Mouse (Mus musculus) hindbrain, embryonic 13.5 days (tissue): Measurements from ENCODE around the gene Rasl12. TPM values are rescaled to one million over a fixed set of nuclear protein-coding genes. Genes with fewer than 3 reads are reported as not detected.

ENCODE experiments used
- ATAC-seq: fragments of 200-750 bp; cut with Nextera tagmentation; 2 replicates; pipeline ENCODE4 v1.8.0; 2017; ENCODE audit warnings: moderate TSS enrichment; ENCODE audit not compliant: low FRiP score
- H3K27ac ChIP-seq: fragments of 300-500 bp; sonication (generic); 2 replicates; pipeline ENCODE4 v1.5.1; 2015; ENCODE audit warnings: inconsistent platforms, mild to moderate bottlenecking, moderate library complexity
- H3K27me3 ChIP-seq: fragments of 300-500 bp; sonication (generic); 2 replicates; pipeline ENCODE4 v1.6.1; 2015; ENCODE audit warnings: mild to moderate bottlenecking, inconsistent platforms
- H3K36me3 ChIP-seq: fragments of 300-500 bp; sonication (generic); 2 replicates; pipeline ENCODE4 v1.6.1; 2015; ENCODE audit warnings: mild to moderate bottlenecking, inconsistent platforms
- H3K4me1 ChIP-seq: fragments of 300-500 bp; sonication (generic); replicated peaks from 2 replicates; pipeline ENCODE4 v1.6.1; 2015; ENCODE audit warnings: inconsistent platforms
- H3K4me2 ChIP-seq: fragments of 300-500 bp; sonication (generic); 2 replicates; pipeline ENCODE4 v1.6.1; 2015; ENCODE audit warnings: inconsistent platforms, mild to moderate bottlenecking, moderate library complexity
- H3K4me3 ChIP-seq: fragments of 300-500 bp; sonication (generic); 2 replicates; pipeline ENCODE4 v1.5.1; 2015; ENCODE audit warnings: mild to moderate bottlenecking, inconsistent platforms
- H3K9ac ChIP-seq: fragments of 300-500 bp; sonication (generic); 2 replicates; pipeline ENCODE4 v1.6.1; 2015; ENCODE audit warnings: mild to moderate bottlenecking, inconsistent platforms
- H3K9me3 ChIP-seq: fragments of 300-500 bp; sonication (generic); 2 replicates; pipeline ENCODE4 v1.6.1; 2016; ENCODE audit warnings: inconsistent platforms
- WGBS: fragments of 180-500 bp; shearing (Covaris S2); methylation state at CpG from one replicate; pipeline ENCODE4 v1.1.7; 2015; 5-methylcytosine and 5-hydroxymethylcytosine counted together
- polyA plus RNA-seq: library from polyadenylated mRNA; unstranded; fragments of >200 nt; fragmentation: Nextera tagmentation; extraction: Ambion mirVana; gene quantifications from 2 replicates; pipeline ENCODE4 v1.2.1, GENCODE M21; 2015

The Rasl12 gene
- polyA plus RNA-seq, 1 experiment from 2014 or later, result 7.1 TPM

DNA sequence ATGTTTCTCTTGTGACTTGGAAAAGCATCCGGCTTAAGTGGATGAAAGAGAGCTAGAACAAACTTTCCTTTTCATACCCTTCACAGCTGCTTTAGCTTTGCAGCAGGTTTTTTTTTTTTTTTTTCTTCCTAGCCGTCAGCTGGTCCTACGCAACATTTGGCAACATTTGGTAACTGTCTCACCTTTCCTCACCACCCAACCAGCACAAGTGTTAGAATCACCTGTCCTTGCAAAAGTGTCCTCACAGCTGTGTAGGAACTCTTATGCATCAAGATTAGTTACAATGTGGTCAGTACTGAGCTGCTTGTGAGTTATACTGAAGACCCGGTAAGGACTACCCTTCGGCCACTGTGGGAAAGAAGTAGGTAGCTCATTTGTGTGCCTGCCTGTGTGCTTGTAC lies 64.2 kb downstream of the Rasl12 start:
- Histone ChIP-seq H3K4me2 (no peak overlapping the region), H3K9ac (0 out of 2 replicates have a peak overlapping the region, but pooled peaks have one; percentile 24), H3K4me3 (no peak overlapping the region), H3K27ac (no peak overlapping the region), H3K36me3 (peaks cover 21% of the 10 kb centered on the region), H3K4me1 (peaks cover 33% of the 10 kb centered on the region), H3K27me3 (no peaks in the 10 kb centered on the region), H3K9me3 (no peaks in the 10 kb centered on the region)
- ATAC-seq, result no peak
- 81% methylated on average over 5 of the region's 5 CpGs for WGBS

DNA sequence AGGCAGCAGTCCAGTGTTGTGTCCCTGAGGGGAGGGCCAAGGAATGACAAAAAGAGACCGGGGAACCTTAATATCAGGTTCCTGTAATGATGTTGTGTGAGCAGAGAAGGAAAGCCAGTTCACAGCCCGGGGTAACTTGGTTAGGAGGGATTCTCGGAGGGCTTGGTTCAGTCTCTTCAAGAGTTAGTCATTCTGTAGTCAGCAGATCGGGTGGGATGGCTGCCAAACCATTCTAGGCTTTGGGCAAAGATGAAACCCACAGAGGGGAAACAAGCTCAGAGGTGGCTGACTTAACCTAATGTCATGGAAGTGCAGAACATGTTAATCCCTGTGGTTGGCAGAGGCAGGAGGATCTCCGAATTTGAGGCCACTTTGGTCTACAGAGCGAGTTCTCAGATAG lies 65.9 kb downstream of the Rasl12 start:
- no peak overlapping the region for H3K9ac ChIP-seq
- H3K9me3 ChIP-seq, result no peaks in the 10 kb centered on the region
- H3K27me3 ChIP-seq, result no peaks in the 10 kb centered on the region
- H3K4me1 ChIP-seq, result peaks cover 33% of the 10 kb centered on the region
- H3K36me3 ChIP-seq, result peaks cover 30% of the 10 kb centered on the region
- H3K27ac ChIP-seq, result no peak overlapping the region
- ATAC-seq, result no peak
- WGBS, result 95% methylated on average over 6 of the region's 6 CpGs
- H3K4me3 ChIP-seq, result no peak overlapping the region
- H3K4me2 ChIP-seq, result no peak overlapping the region

Other genes with a start within 250 kb of the Rasl12 start
- 5.9 and 6.1 TPM in 2 replicates for gene Parp16, start 203.2 kb upstream of the Rasl12 start, polyA plus RNA-seq
- 0.57 and 0.60 TPM in 2 replicates for gene Cilp, start 133.3 kb upstream of the Rasl12 start, polyA plus RNA-seq
- gene Clpx, start 104.2 kb upstream of the Rasl12 start, polyA plus RNA-seq, result 40.9 and 46.8 TPM in 2 replicates
- gene Pdcd7, start 52.4 kb upstream of the Rasl12 start, polyA plus RNA-seq, result 8.2 and 8.7 TPM in 2 replicates
- 2.0 and 2.3 TPM in 2 replicates for gene Ubap1l, start 37.5 kb upstream of the Rasl12 start, polyA plus RNA-seq
- 0.65 and 0.79 TPM in 2 replicates for gene Kbtbd13, start 6.9 kb upstream of the Rasl12 start, polyA plus RNA-seq
- gene Slc51b, start 24.4 kb downstream of the Rasl12 start, polyA plus RNA-seq, result not detected in 2 replicates
- 26.1 and 27.9 TPM in 2 replicates for gene Mtfmt, start 37.3 kb downstream of the Rasl12 start, polyA plus RNA-seq
- 136 and 144 TPM in 2 replicates for gene Spg21, start 62.4 kb downstream of the Rasl12 start, polyA plus RNA-seq
- 0.51 and 0.75 TPM in 2 replicates for gene Ankdd1a, start 121.7 kb downstream of the Rasl12 start, polyA plus RNA-seq
- 5.8 and 7.6 TPM in 2 replicates for gene Plekho2, start 181.5 kb downstream of the Rasl12 start, polyA plus RNA-seq
- gene Pif1, start 188.7 kb downstream of the Rasl12 start, polyA plus RNA-seq, result 3.8 and 4.4 TPM in 2 replicates
- 5.0 and 5.4 TPM in 2 replicates for gene Rbpms2, start 231.1 kb downstream of the Rasl12 start, polyA plus RNA-seq